Mouse (Mus musculus): ENCODE results near the gene Cyp4f17. TPM values are rescaled to one million over a fixed set of nuclear protein-coding genes. Genes with fewer than 3 reads are reported as not detected.

Cyp4f17 gene
- polyA plus RNA-seq (2012; rRNA removed): 12.7 and 16.5 TPM in 2 replicates

GRCm38 (mm10) chr17:32505851-32506728 lies at the start of gene Cyp4f17:
TSS of gene Cyp4f17 (plus strand) at chr17:32506050.

GRCm38 (mm10) chr17:32536051-32536866 lies 30.4 kb downstream of the Cyp4f17 start, which contains the start of gene Cyp4f16:
TSS of gene Cyp4f16 (plus strand) at chr17:32536558.

Other genes starting within 250 kb of the Cyp4f17 start
- gene Brd4, start 221.3 kb upstream of the Cyp4f17 start, polyA plus RNA-seq (2012; rRNA removed): 74.6 and 79.3 TPM in 2 replicates
- gene Akap8, start 184.8 kb upstream of the Cyp4f17 start, polyA plus RNA-seq (2012; rRNA removed): 144 and 172 TPM in 2 replicates
- gene Akap8l, start 155.4 kb upstream of the Cyp4f17 start, polyA plus RNA-seq (2012; rRNA removed): 131 and 236 TPM in 2 replicates
- 63.1 and 67.4 TPM in 2 replicates for gene Wiz, start 116.6 kb upstream of the Cyp4f17 start, polyA plus RNA-seq (2012; rRNA removed)
- 0.81 and 0.97 TPM in 2 replicates for gene Rasal3, start 102.5 kb upstream of the Cyp4f17 start, polyA plus RNA-seq (2012; rRNA removed)
- 0.14 and 0.24 TPM in 2 replicates for gene Pglyrp2, start 81.9 kb upstream of the Cyp4f17 start, polyA plus RNA-seq (2012; rRNA removed)
- gene Cyp4f39, start 53.3 kb upstream of the Cyp4f17 start, polyA plus RNA-seq (2012; rRNA removed): 0.16 and 0.26 TPM in 2 replicates
- gene Cyp4f16, start 30.5 kb downstream of the Cyp4f17 start, polyA plus RNA-seq (2012; rRNA removed): 17.5 and 24.1 TPM in 2 replicates
- gene Cyp4f37, start 115.3 kb downstream of the Cyp4f17 start, polyA plus RNA-seq (2012; rRNA removed): not detected in 2 replicates
- gene Cyp4f40, start 152.8 kb downstream of the Cyp4f17 start, polyA plus RNA-seq (2012; rRNA removed): not detected in 2 replicates
- gene Cyp4f15, start 179.6 kb downstream of the Cyp4f17 start, polyA plus RNA-seq (2012; rRNA removed): 1.1 and 1.5 TPM in 2 replicates

Data from central nervous system, embryonic 11.5 days (tissue).